Mouse (Mus musculus) ES-Bruce4 (cell line): ENCODE data around the gene Fbxl3.

ENCODE experiments used
- CTCF ChIP-seq: IDR thresholded peaks from one replicate; pipeline ENCODE4 v1.8.1; 2011; ENCODE audit warnings: low read depth, low read length
- EP300 ChIP-seq: IDR thresholded peaks from 2 replicates; pipeline ENCODE4 v1.6.1; 2011; ENCODE audit warnings: low read depth, low read length; ENCODE audit not compliant: insufficient read depth
- POLR2A ChIP-seq: IDR thresholded peaks from one replicate; pipeline ENCODE4 v1.8.1; 2011; ENCODE audit warnings: low read length; ENCODE audit not compliant: insufficient read depth

DNA sequence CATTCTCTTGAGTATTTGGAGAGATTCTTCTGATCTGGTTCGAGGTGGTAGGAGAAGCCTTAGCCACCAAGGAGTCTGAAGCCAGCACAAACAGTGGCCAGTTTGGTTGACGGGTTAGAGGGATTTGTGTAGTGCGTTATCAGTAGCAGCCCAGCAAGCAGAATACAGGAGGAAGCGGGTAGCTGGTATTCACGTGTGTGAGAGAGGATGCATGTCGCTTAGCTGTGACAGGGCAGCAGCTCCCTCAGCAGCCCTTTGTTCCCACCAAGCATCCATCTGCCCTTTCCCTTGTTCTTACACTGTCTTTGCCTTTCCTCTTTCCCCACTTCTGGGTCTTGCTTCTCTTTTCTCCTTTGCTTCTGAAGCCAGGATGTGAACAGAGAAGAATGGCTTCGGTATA, 24.2 kb downstream of the Fbxl3 start:
- no peak for TF ChIP-seq CTCF
- no peak for TF ChIP-seq POLR2A
- TF ChIP-seq EP300, result no peak
